Mouse (Mus musculus) forebrain, embryonic 10.5 days (tissue): ENCODE measurements at regions not wholly inside any gene's neighbourhood (a gene's known extent, or its start where the extent isn't known, plus 50 kb on each side); places are given as distances from the start of the nearest gene placed in this dataset.

ENCODE experiments used
- DNase-seq: peaks from one replicate; pipeline ENCODE4 v3.0.0-alpha.2; 2017; ENCODE audit warnings: low spot score; ENCODE audit errors: extremely low spot score
- H3K27ac ChIP-seq: fragments of 300-500 bp; sonication (generic); 2 replicates; pipeline ENCODE4 v1.5.1; 2016; ENCODE audit warnings: mild to moderate bottlenecking
- H3K27me3 ChIP-seq: fragments of 300-500 bp; sonication (generic); 2 replicates; pipeline ENCODE4 v1.6.1; 2016; ENCODE audit warnings: mild to moderate bottlenecking; ENCODE audit not compliant: poor library complexity, severe bottlenecking
- H3K36me3 ChIP-seq: fragments of 300-500 bp; sonication (generic); replicated peaks from 2 replicates; pipeline ENCODE4 v1.6.1; 2016; ENCODE audit warnings: mild to moderate bottlenecking, moderate library complexity
- H3K4me1 ChIP-seq: fragments of 300-500 bp; sonication (generic); 2 replicates; pipeline ENCODE4 v1.6.1; 2016
- H3K4me3 ChIP-seq: fragments of 300-500 bp; sonication (generic); 2 replicates; pipeline ENCODE4 v1.5.1; 2016; ENCODE audit warnings: mild to moderate bottlenecking, moderate library complexity
- H3K9me3 ChIP-seq: fragments of 300-500 bp; sonication (generic); 2 replicates; pipeline ENCODE4 v1.6.1; 2016; ENCODE audit warnings: mild to moderate bottlenecking, moderate library complexity
- WGBS: fragments of 180-500 bp; shearing (Covaris S2); methylation state at CpG from one replicate; pipeline ENCODE4 v1.1.7; 2016; 5-methylcytosine and 5-hydroxymethylcytosine counted together

GRCm38 (mm10) chr10:99881901-99882300 is 122.4 kb upstream of the Csl start:
- 93% methylated on average over 2 of the region's 2 CpGs for WGBS
- no peak for DNase-seq
- Histone ChIP-seq H3K4me3 (no peak overlapping the region), H3K9me3 (no peaks in the 10 kb centered on the region), H3K4me1 (no peaks in the 10 kb centered on the region), H3K27ac (no peak overlapping the region), H3K27me3 (no peaks in the 10 kb centered on the region), H3K36me3 (no peaks in the 10 kb centered on the region)

GRCm38 (mm10) chr10:99879362-99879761 is 119.9 kb upstream of the Csl start:
- Histone ChIP-seq H3K27ac (no peak overlapping the region), H3K9me3 (no peaks in the 10 kb centered on the region), H3K4me3 (no peak overlapping the region), H3K27me3 (no peaks in the 10 kb centered on the region), H3K36me3 (no peaks in the 10 kb centered on the region), H3K4me1 (no peaks in the 10 kb centered on the region)
- 87% methylated on average over 5 of the region's 5 CpGs for WGBS
- no peak for DNase-seq

- no peaks in the 10 kb centered on the region for H3K9me3 ChIP-seq
- no peaks in the 10 kb centered on the region for H3K36me3 ChIP-seq
- H3K27me3 ChIP-seq = no peaks in the 10 kb centered on the region
- H3K4me1 ChIP-seq = peaks cover 12% of the 10 kb centered on the region
- 96% methylated on average over 1 of the region's 1 CpGs for WGBS
- no peak overlapping the region for H3K27ac ChIP-seq
- no peak overlapping the region for H3K4me3 ChIP-seq
- no peak for DNase-seq
Observed at GRCm38 (mm10) chr10:99864711-99865110, 105.3 kb upstream of the Csl start.

- WGBS = 54% methylated on average over 10 of the region's 10 CpGs
- H3K9me3 ChIP-seq = no peaks in the 10 kb centered on the region
- H3K27me3 ChIP-seq = no peaks in the 10 kb centered on the region
- peaks cover 12% of the 10 kb centered on the region for H3K4me1 ChIP-seq
- no peaks in the 10 kb centered on the region for H3K36me3 ChIP-seq
- DNase-seq = no peak
- no peak overlapping the region for H3K4me3 ChIP-seq
- no peak overlapping the region for H3K27ac ChIP-seq
Observed at GRCm38 (mm10) chr10:99860322-99861089, 101.0 kb upstream of the Csl start.

GRCm38 (mm10) chr10:99844110-99844509 is 84.7 kb upstream of the Csl start:
- Histone ChIP-seq H3K27me3 (no peaks in the 10 kb centered on the region), H3K9me3 (peaks cover 4% of the 10 kb centered on the region; the same call in 1 of the 2 replicates), H3K27ac (no peak overlapping the region), H3K36me3 (no peaks in the 10 kb centered on the region), H3K4me3 (no peak overlapping the region), H3K4me1 (peaks cover 4% of the 10 kb centered on the region; the same call in 1 of the 2 replicates)
- WGBS = 89% methylated on average over 5 of the region's 5 CpGs
- no peak for DNase-seq

- 89% methylated on average over 10 of the region's 10 CpGs for WGBS
- H3K9me3 ChIP-seq = no peaks in the 10 kb centered on the region
- no peak overlapping the region for H3K4me3 ChIP-seq
- H3K27ac ChIP-seq = no peak overlapping the region
- no peaks in the 10 kb centered on the region for H3K36me3 ChIP-seq
- no peak for DNase-seq
- no peaks in the 10 kb centered on the region for H3K27me3 ChIP-seq
- peaks cover 4% of the 10 kb centered on the region; the same call in 1 of the 2 replicates for H3K4me1 ChIP-seq
Observed at GRCm38 (mm10) chr10:99841167-99841843, 81.8 kb upstream of the Csl start.

GRCm38 (mm10) chr10:99840179-99840876 is 80.9 kb upstream of the Csl start:
- no peak for DNase-seq
- Histone ChIP-seq H3K27me3 (no peaks in the 10 kb centered on the region), H3K9me3 (no peaks in the 10 kb centered on the region), H3K4me1 (peaks cover 4% of the 10 kb centered on the region; the same call in 1 of the 2 replicates), H3K27ac (no peak overlapping the region), H3K36me3 (no peaks in the 10 kb centered on the region), H3K4me3 (no peak overlapping the region)
- 88% methylated on average over 10 of the region's 10 CpGs for WGBS

- no peak overlapping the region for H3K4me3 ChIP-seq
- H3K27ac ChIP-seq = no peak overlapping the region
- no peaks in the 10 kb centered on the region for H3K27me3 ChIP-seq
- no peaks in the 10 kb centered on the region for H3K9me3 ChIP-seq
- WGBS = 82% methylated on average over 5 of the region's 5 CpGs
- peaks cover 4% of the 10 kb centered on the region; the same call in 1 of the 2 replicates for H3K4me1 ChIP-seq
- no peak for DNase-seq
- no peaks in the 10 kb centered on the region for H3K36me3 ChIP-seq
Observed at GRCm38 (mm10) chr10:99836835-99837412, 77.5 kb upstream of the Csl start.

GRCm38 (mm10) chr10:99834905-99835633 is 75.6 kb upstream of the Csl start:
- Histone ChIP-seq H3K27me3 (no peaks in the 10 kb centered on the region), H3K36me3 (no peaks in the 10 kb centered on the region), H3K27ac (no peak overlapping the region), H3K9me3 (no peaks in the 10 kb centered on the region), H3K4me1 (no peaks in the 10 kb centered on the region), H3K4me3 (no peak overlapping the region)
- 92% methylated on average over 4 of the region's 4 CpGs for WGBS
- no peak for DNase-seq

GRCm38 (mm10) chr10:99829974-99830373 is 70.5 kb upstream of the Csl start:
- Histone ChIP-seq H3K36me3 (no peaks in the 10 kb centered on the region), H3K9me3 (no peaks in the 10 kb centered on the region), H3K4me3 (no peak overlapping the region), H3K4me1 (no peaks in the 10 kb centered on the region), H3K27ac (no peak overlapping the region), H3K27me3 (no peaks in the 10 kb centered on the region)
- no peak for DNase-seq
- WGBS = 95% methylated on average over 3 of the region's 3 CpGs

- no peaks in the 10 kb centered on the region for H3K27me3 ChIP-seq
- no peaks in the 10 kb centered on the region for H3K36me3 ChIP-seq
- no peaks in the 10 kb centered on the region for H3K4me1 ChIP-seq
- WGBS = 92% methylated on average over 4 of the region's 4 CpGs
- H3K27ac ChIP-seq = no peak overlapping the region
- no peak for DNase-seq
- no peaks in the 10 kb centered on the region for H3K9me3 ChIP-seq
- no peak overlapping the region for H3K4me3 ChIP-seq
Observed at GRCm38 (mm10) chr10:99827476-99827875, 68.0 kb upstream of the Csl start.

- H3K27ac ChIP-seq = no peak overlapping the region
- 83% methylated on average over 4 of the region's 4 CpGs for WGBS
- no peaks in the 10 kb centered on the region for H3K36me3 ChIP-seq
- H3K4me1 ChIP-seq = no peaks in the 10 kb centered on the region
- H3K4me3 ChIP-seq = no peak overlapping the region
- DNase-seq = no peak
- no peaks in the 10 kb centered on the region for H3K9me3 ChIP-seq
- H3K27me3 ChIP-seq = no peaks in the 10 kb centered on the region
Observed at GRCm38 (mm10) chr10:99825881-99826280, 66.4 kb upstream of the Csl start.
